ENCODE assay signal across 14 mouse cellular contexts in the genomic region with DNA sequence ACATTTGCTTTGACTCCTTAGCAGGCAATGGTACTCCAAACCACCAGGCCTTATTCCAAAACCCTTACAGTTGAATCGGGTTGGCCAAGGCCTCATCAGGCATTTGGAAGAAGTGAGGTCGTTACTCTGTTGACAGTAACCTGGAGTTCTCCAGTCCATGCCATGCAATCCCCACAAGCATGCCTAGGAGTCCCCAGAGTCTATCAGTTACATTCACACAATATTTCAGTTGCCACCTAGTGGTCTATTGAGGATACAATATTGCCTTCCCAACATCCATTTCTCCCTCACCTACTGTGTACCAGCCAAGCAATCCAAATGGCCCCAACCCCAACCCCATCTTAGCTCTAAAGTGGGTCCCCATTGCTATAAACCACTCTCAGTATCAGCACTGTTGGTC. TPM values are rescaled to one million over a fixed set of nuclear protein-coding genes. Genes with fewer than 3 reads are reported as not detected.
DNase-seq lines count a peak whose midpoint lies in the region; ATAC-seq and TF ChIP-seq lines count a peak whose summit lies in the region.
"Had no signal": no experiment of that assay in that cellular context is flagged by ENCODE, and none has a peak within 500 bp of the region (broad histone marks: within the 10 kb centered on the region; RNA-seq: fewer than 3 reads in every experiment).

No protein-coding gene starts in this region.

- H3K9ac ChIP-seq in lung, postnatal 0 days (replicated peaks; ENCODE audit: low read depth): no peak overlapping the region
- H3K9ac ChIP-seq: hindbrain, embryonic 15.5 days; kidney, embryonic 15.5 days had no signal

- no peaks in the 10 kb centered on the region for H3K36me3 ChIP-seq in kidney, adult 2 months (ENCODE audit: control insufficient read depth, insufficient read depth, low read length)
- no peaks in the 10 kb centered on the region for H3K36me3 ChIP-seq in lung, postnatal 0 days (ENCODE audit: insufficient read depth, low read length)
- no peaks in the 10 kb centered on the region for H3K36me3 ChIP-seq in embryonic facial prominence, embryonic 10.5 days (replicated peaks)
- H3K36me3 ChIP-seq: hindbrain, embryonic 15.5 days; kidney, embryonic 15.5 days had no signal

- no peak overlapping the region for H3K4me3 ChIP-seq in kidney, adult 2 months (ENCODE audit: insufficient read depth, low read depth, low read length)
- H3K4me3 ChIP-seq in lung, postnatal 0 days (ENCODE audit: low read depth, low read length): no peak overlapping the region
- H3K4me3 ChIP-seq in embryonic facial prominence, embryonic 10.5 days: no peak overlapping the region
- H3K4me3 ChIP-seq: hindbrain, embryonic 15.5 days; kidney, embryonic 15.5 days had no signal

- no peak for TF ChIP-seq EP300 in lung, postnatal 0 days (IDR thresholded peaks at IDR 0.05)

- ATAC-seq in lung, postnatal 0 days: no peak
- ATAC-seq in megakaryocyte-erythroid progenitor cell, adult 5-6 weeks (replicated peaks; ENCODE audit: low FRiP score, low TSS enrichment, poor library complexity, severe bottlenecking): peak; percentile 78
- ATAC-seq: forebrain, embryonic 16.5 days had no signal

- no peak overlapping the region for H3K27ac ChIP-seq in kidney, adult 2 months (ENCODE audit: insufficient read depth, low read depth, low read length)
- H3K27ac ChIP-seq in lung, postnatal 0 days (ENCODE audit: low read length): no peak overlapping the region
- H3K27ac ChIP-seq in embryonic facial prominence, embryonic 10.5 days (replicated peaks): no peak overlapping the region
- H3K27ac ChIP-seq: hindbrain, embryonic 15.5 days; kidney, embryonic 15.5 days had no signal

- H3K9me3 ChIP-seq in lung, postnatal 0 days (ENCODE audit: low read length): no peaks in the 10 kb centered on the region
- H3K9me3 ChIP-seq in embryonic facial prominence, embryonic 10.5 days: no peaks in the 10 kb centered on the region
- H3K9me3 ChIP-seq: hindbrain, embryonic 15.5 days; kidney, embryonic 15.5 days had no signal

- no peaks in the 10 kb centered on the region for H3K4me1 ChIP-seq in kidney, adult 2 months (ENCODE audit: control insufficient read depth, insufficient read depth, low read length)
- H3K4me1 ChIP-seq in lung, postnatal 0 days (ENCODE audit: insufficient read depth, low read depth, low read length): no peaks in the 10 kb centered on the region
- peaks cover 15% of the 10 kb centered on the region for H3K4me1 ChIP-seq in embryonic facial prominence, embryonic 10.5 days
- H3K4me1 ChIP-seq: hindbrain, embryonic 15.5 days had no signal

- peak; percentile 26; the same call in 1 of the 2 replicates for TF ChIP-seq CTCF in kidney, adult 2 months (conservative IDR thresholded peaks at IDR 0.05; ENCODE audit: insufficient read depth, insufficient read length, low read depth, low read length)
- TF ChIP-seq CTCF in lung, postnatal 0 days (IDR thresholded peaks at IDR 0.05): peak; percentile 57

- H3K27me3 ChIP-seq in kidney, adult 2 months (replicated peaks; ENCODE audit: control insufficient read depth, insufficient read depth, low read length): no peaks in the 10 kb centered on the region
- H3K27me3 ChIP-seq in lung, postnatal 0 days (replicated peaks; ENCODE audit: insufficient read depth, low read length): no peaks in the 10 kb centered on the region
- no peaks in the 10 kb centered on the region for H3K27me3 ChIP-seq in embryonic facial prominence, embryonic 10.5 days (replicated peaks; ENCODE audit: low read depth, poor library complexity, severe bottlenecking)
- H3K27me3 ChIP-seq: hindbrain, embryonic 15.5 days had no signal

- 69% methylated on average over 2 of the region's 2 CpGs for WGBS in kidney, adult 2 months
- WGBS in lung, postnatal 0 days: 66% methylated on average over 2 of the region's 2 CpGs
- WGBS in embryonic facial prominence, embryonic 10.5 days: 84% methylated on average over 2 of the region's 2 CpGs

- TF ChIP-seq POLR2A in kidney, adult 2 months (IDR thresholded peaks at IDR 0.05; ENCODE audit: low read depth, low read length): no peak

- no peak overlapping the region for H3K4me2 ChIP-seq in lung, postnatal 0 days (replicated peaks; ENCODE audit: low read depth, low read length)
- H3K4me2 ChIP-seq: hindbrain, embryonic 15.5 days; kidney, embryonic 15.5 days; midbrain, embryonic 11.5 days had no signal

- DNase-seq in kidney, adult 2 months: peak; percentile 7
- no peak for DNase-seq in kidney, postnatal 4 days
- no peak for DNase-seq in lung, postnatal 0 days (ENCODE audit: low spot score)
- DNase-seq in lung, adult 18-20 months: no peak
- DNase-seq in NIH3T3 (ENCODE audit: low read depth): peak; percentile 35
- DNase-seq in urinary bladder, postnatal 4 days (ENCODE audit: low spot score in 2 of 2): no peak
- DNase-seq in embryonic facial prominence, embryonic 10.5 days (ENCODE audit: low spot score): no peak
- DNase-seq: cerebellum, adult 11 months; gastrocnemius, postnatal 36 days had no signal

RNA-seq across cellular contexts. Expression of a gene that starts 48.3 kb away (rescaled TPM):
- 0.60 and 2.0 TPM in 2 replicates for polyA plus RNA-seq in kidney, adult 2 months (2012; rRNA removed)
- 2.6 and 7.7 TPM in 2 replicates for polyA plus RNA-seq in lung, postnatal 0 days (2015; fragmentation: Nextera tagmentation; extraction: Ambion mirVana)
- total RNA-seq in megakaryocyte-erythroid progenitor cell, adult 5-6 weeks (2014; fragmentation: Nextera tagmentation): not detected in 2 replicates
- not detected in 2 replicates for total RNA-seq in megakaryocyte-erythroid progenitor cell, adult 5-6 weeks (2017)
- 6.6 and 16.7 TPM in 2 replicates for polyA plus RNA-seq in embryonic facial prominence, embryonic 10.5 days (2016; fragmentation: Nextera tagmentation; extraction: Ambion mirVana)

Comparison
In these comparisons a context has a peak if more than half of its experiments do, and no peak if none do; other contexts are left out.
1. DNase-seq: peak in kidney, adult 2 months (single experiment) and NIH3T3 (single experiment); none in kidney, postnatal 4 days (0 of 2), lung, postnatal 0 days (single experiment), lung, adult 18-20 months (0 of 2), urinary bladder, postnatal 4 days (0 of 2) and embryonic facial prominence, embryonic 10.5 days (single experiment).